Mouse (Mus musculus) intestine, embryonic 15.5 days (tissue): ENCODE data around the gene Rab4b. TPM values are rescaled to one million over a fixed set of nuclear protein-coding genes. Genes with fewer than 3 reads are reported as not detected.

Source experiments
- ATAC-seq: fragments of 200-750 bp; cut with Nextera tagmentation; 2 replicates; pipeline ENCODE4 v1.8.0; 2017; ENCODE audit warnings: moderate TSS enrichment, moderate library complexity
- H3K27ac ChIP-seq: fragments of 300-500 bp; sonication (generic); 2 replicates; pipeline ENCODE4 v1.5.1; 2015; ENCODE audit warnings: mild to moderate bottlenecking, inconsistent platforms
- H3K27me3 ChIP-seq: fragments of 300-500 bp; sonication (generic); replicated peaks from 2 replicates; pipeline ENCODE4 v1.6.1; 2015; ENCODE audit warnings: inconsistent platforms
- H3K36me3 ChIP-seq: fragments of 300-500 bp; sonication (generic); 2 replicates; pipeline ENCODE4 v1.6.1; 2015; ENCODE audit warnings: inconsistent platforms
- H3K4me1 ChIP-seq: fragments of 300-500 bp; sonication (generic); replicated peaks from 2 replicates; pipeline ENCODE4 v1.6.1; 2015; ENCODE audit warnings: inconsistent platforms
- H3K4me2 ChIP-seq: fragments of 300-500 bp; sonication (generic); replicated peaks from 2 replicates; pipeline ENCODE4 v1.6.1; 2015; ENCODE audit warnings: mild to moderate bottlenecking, inconsistent platforms
- H3K4me3 ChIP-seq: fragments of 300-500 bp; sonication (generic); replicated peaks from 2 replicates; pipeline ENCODE4 v1.5.1; 2015; ENCODE audit warnings: inconsistent platforms
- H3K9ac ChIP-seq: fragments of 300-500 bp; sonication (generic); 2 replicates; pipeline ENCODE4 v1.6.1; 2015; ENCODE audit warnings: inconsistent platforms
- H3K9me3 ChIP-seq: fragments of 300-500 bp; sonication (generic); 2 replicates; pipeline ENCODE4 v1.6.1; 2016; ENCODE audit warnings: inconsistent platforms
- WGBS: fragments of 180-500 bp; shearing (Covaris S2); methylation state at CpG from one replicate; pipeline ENCODE4 v1.1.7; 2015; 5-methylcytosine and 5-hydroxymethylcytosine counted together
- polyA plus RNA-seq: library from polyadenylated mRNA; unstranded; fragments of >200 nt; fragmentation: Nextera tagmentation; extraction: Ambion mirVana; gene quantifications from 2 replicates; pipeline ENCODE4 v1.2.1, GENCODE M21; 2015

The Rab4b gene
- polyA plus RNA-seq, 1 experiment from 2014 or later = 65.4 TPM

GRCm38 (mm10) chr7:27180036-27180435, 1.3 kb upstream of the Rab4b start:
- Histone ChIP-seq H3K4me3 (no peak overlapping the region), H3K9ac (no peak overlapping the region; the same call in 1 of the 2 replicates), H3K9me3 (no peaks in the 10 kb centered on the region), H3K27me3 (no peaks in the 10 kb centered on the region), H3K4me1 (peaks cover 13% of the 10 kb centered on the region; the same call in 1 of the 2 replicates), H3K27ac (no peak overlapping the region; the same call in 1 of the 2 replicates), H3K4me2 (no peak overlapping the region; the same call in 1 of the 2 replicates), H3K36me3 (peaks cover 4% of the 10 kb centered on the region)
- no peak for ATAC-seq
- 40% methylated on average over 5 of the region's 5 CpGs for WGBS

- no peaks in the 10 kb centered on the region for H3K27me3 ChIP-seq
- ATAC-seq = no peak
Observed at GRCm38 (mm10) chr7:27179217-27179918, 672 bp upstream of the Rab4b start.

GRCm38 (mm10) chr7:27177942-27178323, 763 bp downstream of the Rab4b start:
- ATAC-seq = peak; percentile 9
- 14% methylated on average over 4 of the region's 4 CpGs for WGBS
- peak overlapping the region; percentile 62 for H3K9ac ChIP-seq

More at GRCm38 (mm10) chr7:27179217-27179918, 672 bp upstream of the Rab4b start:
- Histone ChIP-seq H3K9me3 (no peaks in the 10 kb centered on the region), H3K4me3 (peak overlapping the region; percentile 74), H3K4me1 (peaks cover 13% of the 10 kb centered on the region; the same call in 1 of the 2 replicates), H3K4me2 (peak overlapping the region; percentile 62), H3K9ac (peak overlapping the region; percentile 36; the same call in 1 of the 2 replicates), H3K27ac (peak overlapping the region; percentile 65), H3K36me3 (no peaks in the 10 kb centered on the region)
- 42% methylated on average over 16 of the region's 16 CpGs for WGBS

GRCm38 (mm10) chr7:27174896-27175295, 3.8 kb downstream of the Rab4b start:
- WGBS = 96% methylated on average over 7 of the region's 7 CpGs
- H3K27ac ChIP-seq = no peak overlapping the region
- H3K4me2 ChIP-seq = no peak overlapping the region
- no peaks in the 10 kb centered on the region for H3K27me3 ChIP-seq
- no peaks in the 10 kb centered on the region for H3K9me3 ChIP-seq
- H3K9ac ChIP-seq = no peak overlapping the region
- no peak overlapping the region for H3K4me3 ChIP-seq
- peaks cover 6% of the 10 kb centered on the region; the same call in 1 of the 2 replicates for H3K4me1 ChIP-seq
- peaks cover 9% of the 10 kb centered on the region; the same call in 1 of the 2 replicates for H3K36me3 ChIP-seq
- no peak for ATAC-seq

More at GRCm38 (mm10) chr7:27177942-27178323, 763 bp downstream of the Rab4b start:
- Histone ChIP-seq H3K36me3 (peaks cover 3% of the 10 kb centered on the region; the same call in 1 of the 2 replicates), H3K4me2 (peak overlapping the region; percentile 53), H3K4me1 (peaks cover 13% of the 10 kb centered on the region; the same call in 1 of the 2 replicates), H3K4me3 (peak overlapping the region; percentile 74), H3K27me3 (no peaks in the 10 kb centered on the region), H3K27ac (peak overlapping the region; percentile 94), H3K9me3 (no peaks in the 10 kb centered on the region)

GRCm38 (mm10) chr7:27174496-27174895, 4.2 kb downstream of the Rab4b start:
- Histone ChIP-seq H3K27ac (no peak overlapping the region), H3K4me3 (no peak overlapping the region)
- WGBS = 93% methylated on average over 15 of the region's 15 CpGs

GRCm38 (mm10) chr7:27170981-27171380, 7.7 kb downstream of the Rab4b start:
- H3K36me3 ChIP-seq = peaks cover 9% of the 10 kb centered on the region; the same call in 1 of the 2 replicates
- H3K27me3 ChIP-seq = no peaks in the 10 kb centered on the region
- no peak overlapping the region for H3K27ac ChIP-seq
- H3K4me3 ChIP-seq = no peak overlapping the region
- 0 out of 2 replicates have a peak, but pooled peaks cover 6% of the 10 kb centered on the region for H3K4me1 ChIP-seq
- 96% methylated on average over 3 of the region's 3 CpGs for WGBS
- no peak overlapping the region for H3K4me2 ChIP-seq
- no peaks in the 10 kb centered on the region for H3K9me3 ChIP-seq
- H3K9ac ChIP-seq = no peak overlapping the region
- no peak for ATAC-seq

More at GRCm38 (mm10) chr7:27174496-27174895, 4.2 kb downstream of the Rab4b start:
- Histone ChIP-seq H3K4me1 (peaks cover 2% of the 10 kb centered on the region; the same call in 1 of the 2 replicates), H3K36me3 (peaks cover 9% of the 10 kb centered on the region; the same call in 1 of the 2 replicates), H3K9ac (no peak overlapping the region), H3K27me3 (no peaks in the 10 kb centered on the region), H3K4me2 (no peak overlapping the region), H3K9me3 (no peaks in the 10 kb centered on the region)
- ATAC-seq = no peak

GRCm38 (mm10) chr7:27168371-27168770, 10.3 kb downstream of the Rab4b start:
- Histone ChIP-seq H3K27ac (no peak overlapping the region), H3K4me1 (peaks cover 27% of the 10 kb centered on the region), H3K4me3 (no peak overlapping the region), H3K9ac (no peak overlapping the region), H3K27me3 (no peaks in the 10 kb centered on the region), H3K4me2 (no peak overlapping the region), H3K9me3 (no peaks in the 10 kb centered on the region), H3K36me3 (peaks cover 12% of the 10 kb centered on the region; the same call in 1 of the 2 replicates)
- ATAC-seq = no peak
- 83% methylated on average over 5 of the region's 5 CpGs for WGBS

GRCm38 (mm10) chr7:27167475-27168094, 11.1 kb downstream of the Rab4b start:
- H3K4me1 ChIP-seq = peaks cover 35% of the 10 kb centered on the region
- peak overlapping the region; percentile 98 for H3K27ac ChIP-seq
- no peaks in the 10 kb centered on the region for H3K27me3 ChIP-seq
- H3K4me3 ChIP-seq = peak overlapping the region; percentile 72
- H3K9me3 ChIP-seq = no peaks in the 10 kb centered on the region
- WGBS = 71% methylated on average over 11 of the region's 11 CpGs
- ATAC-seq = no peak
- peak overlapping the region; percentile 46; the same call in 1 of the 2 replicates for H3K9ac ChIP-seq
- peaks cover 5% of the 10 kb centered on the region; the same call in 1 of the 2 replicates for H3K36me3 ChIP-seq
- peak overlapping the region; percentile 74 for H3K4me2 ChIP-seq

GRCm38 (mm10) chr7:27166614-27167474, 11.9 kb downstream of the Rab4b start, which contains the start of gene Egln2:
Gene Egln2, minus strand, starts transcription at chr7:27166802.
- WGBS = 1% methylated on average over 51 of the region's 61 CpGs
- ATAC-seq = peak; percentile 88
- Histone ChIP-seq H3K4me1 (peaks cover 38% of the 10 kb centered on the region), H3K36me3 (0 out of 2 replicates have a peak, but pooled peaks cover 3% of the 10 kb centered on the region), H3K27ac (peak within 1 kb of the TSS; percentile 98), H3K4me2 (peak within 1 kb of the TSS; percentile 78), H3K27me3 (no peaks in the 10 kb centered on the region), H3K9ac (peak within 1 kb of the TSS; percentile 83), H3K9me3 (no peaks in the 10 kb centered on the region), H3K4me3 (peak within 1 kb of the TSS; percentile 72)

GRCm38 (mm10) chr7:27166229-27166613, 12.5 kb downstream of the Rab4b start:
- under 1% methylated on average over 41 of the region's 43 CpGs for WGBS
- H3K4me1 ChIP-seq = peaks cover 43% of the 10 kb centered on the region
- peak; percentile 91 for ATAC-seq

GRCm38 (mm10) chr7:27165696-27166095, 13.0 kb downstream of the Rab4b start:
- Histone ChIP-seq H3K27ac (peak overlapping the region; percentile 98), H3K9me3 (no peaks in the 10 kb centered on the region), H3K4me3 (peak overlapping the region; percentile 72), H3K36me3 (0 out of 2 replicates have a peak, but pooled peaks cover 3% of the 10 kb centered on the region), H3K27me3 (no peaks in the 10 kb centered on the region), H3K9ac (peak overlapping the region; percentile 83), H3K4me2 (peak overlapping the region; percentile 78), H3K4me1 (peaks cover 48% of the 10 kb centered on the region)
- 2% methylated on average over 8 of the region's 8 CpGs for WGBS
- peak; percentile 10 for ATAC-seq

More at GRCm38 (mm10) chr7:27166229-27166613, 12.5 kb downstream of the Rab4b start:
- Histone ChIP-seq H3K36me3 (0 out of 2 replicates have a peak, but pooled peaks cover 3% of the 10 kb centered on the region), H3K9me3 (no peaks in the 10 kb centered on the region), H3K4me2 (peak overlapping the region; percentile 78), H3K9ac (peak overlapping the region; percentile 83), H3K4me3 (peak overlapping the region; percentile 72), H3K27me3 (no peaks in the 10 kb centered on the region), H3K27ac (peak overlapping the region; percentile 98)
